Comparison of ENCODE assay signal across 13 mouse cellular contexts in genomic region chr13:75088597-75088996, GRCm38 (mm10). TPM values are rescaled to one million over a fixed set of nuclear protein-coding genes. Genes with fewer than 3 reads are reported as not detected.
A peak's percentile ranks its signal among the peaks of the same experiment; 100 is the strongest.
DNase-seq lines count a peak whose midpoint lies in the region; ATAC-seq and TF ChIP-seq lines count a peak whose summit lies in the region.
"Had no signal": no experiment of that assay in that cellular context is flagged by ENCODE, and none has a peak within 500 bp of the region (broad histone marks: within the 10 kb centered on the region; RNA-seq: fewer than 3 reads in every experiment).

No protein-coding gene starts in this region.

- 25% methylated on average over 6 of the region's 6 CpGs for WGBS in hindbrain, embryonic 11.5 days
- whole genome bisulfite sequencing in hindbrain, embryonic 16.5 days = 32% methylated on average over 6 of the region's 6 CpGs

- H3K9ac ChIP-seq in hindbrain, embryonic 11.5 days (ENCODE audit: low read depth, low read length) = no peak overlapping the region
- H3K9ac ChIP-seq in hindbrain, embryonic 16.5 days (ENCODE audit: low read depth, low read length) = no peak overlapping the region
- H3K9ac ChIP-seq in MEL (ENCODE audit: control insufficient read depth, low read depth, low read length, poor library complexity, severe bottlenecking) = no peak overlapping the region

- peak; percentile 65 for DNase-seq in hindbrain, embryonic 11.5 days (ENCODE audit: low spot score)
- peak; percentile 11 for DNase-seq in MEL (ENCODE audit: low read depth, low spot score)
- peak; percentile 50 for DNase-seq in embryo, embryonic 9.5 days (ENCODE audit: extremely low spot score)
- no peak for DNase-seq in urinary bladder, adult 2 months (ENCODE audit: low spot score)
- DNase-seq in c-Kit-positive CD71-positive TER-119-positive erythroid progenitor cells, embryonic 14.5 days (ENCODE audit: low spot score) = no peak
- DNase-seq in spleen, adult 18-20 months = no peak
- DNase-seq: cerebellum, adult 9-10 months; right cerebral cortex, postnatal 4 days had no signal

- TF ChIP-seq POLR2A in MEL (IDR thresholded peaks at IDR 0.05; ENCODE audit: control insufficient read depth in 1 of 2, insufficient read depth in 1 of 2, low read depth in 1 of 2, low read length in 2 of 2, poor library complexity in 1 of 2) = no peak

- H3K4me3 ChIP-seq in hindbrain, embryonic 11.5 days (ENCODE audit: low read depth, low read length) = no peak overlapping the region
- H3K4me3 ChIP-seq in hindbrain, embryonic 16.5 days (ENCODE audit: low read length) = no peak overlapping the region
- H3K4me3 ChIP-seq in MEL (ENCODE audit: control insufficient read depth in 1 of 2, insufficient read depth in 1 of 2, low read depth in 2 of 2, low read length in 2 of 2) = no peak overlapping the region
- H3K4me3 ChIP-seq: megakaryocyte, embryonic 14.5 days had no signal

- no peaks in the 10 kb centered on the region for H3K79me2 ChIP-seq in MEL (ENCODE audit: control insufficient read depth, insufficient read depth, low read length, poor library complexity)

- H3K4me1 ChIP-seq in hindbrain, embryonic 11.5 days (replicated peaks; ENCODE audit: control insufficient read depth, insufficient read depth, low read length) = no peaks in the 10 kb centered on the region
- peaks cover 3% of the 10 kb centered on the region for H3K4me1 ChIP-seq in hindbrain, embryonic 16.5 days (ENCODE audit: control insufficient read depth, insufficient read depth, low read depth, low read length)
- no peaks in the 10 kb centered on the region for H3K4me1 ChIP-seq in MEL (ENCODE audit: control insufficient read depth in 1 of 2, insufficient read depth in 2 of 2, low read length in 2 of 2)
- H3K4me1 ChIP-seq: megakaryocyte, embryonic 14.5 days had no signal

- H3K27me3 ChIP-seq in hindbrain, embryonic 11.5 days (ENCODE audit: control insufficient read depth, insufficient read depth, low read length) = no peaks in the 10 kb centered on the region
- H3K27me3 ChIP-seq in hindbrain, embryonic 16.5 days (replicated peaks; ENCODE audit: control insufficient read depth, insufficient read depth, low read length) = no peaks in the 10 kb centered on the region
- no peaks in the 10 kb centered on the region for H3K27me3 ChIP-seq in MEL (ENCODE audit: control insufficient read depth in 1 of 2, insufficient read depth in 2 of 2, low read length in 2 of 2)
- H3K27me3 ChIP-seq: Patski had no signal

- no peak for ATAC-seq in hindbrain, embryonic 11.5 days (ENCODE audit: low FRiP score)
- ATAC-seq in hindbrain, embryonic 16.5 days = no peak
- peak; percentile 61 for ATAC-seq in megakaryocyte progenitor cell, adult 5-6 weeks (replicated peaks; ENCODE audit: poor library complexity)
- ATAC-seq: Patski had no signal

- no peak for TF ChIP-seq EP300 in MEL (IDR thresholded peaks at IDR 0.05; ENCODE audit: low read depth in 1 of 2, low read length in 2 of 2)

- H3K36me3 ChIP-seq in hindbrain, embryonic 11.5 days (ENCODE audit: control insufficient read depth, insufficient read depth, low read length) = no peaks in the 10 kb centered on the region
- H3K36me3 ChIP-seq in hindbrain, embryonic 16.5 days (ENCODE audit: control insufficient read depth, insufficient read depth, low read length) = no peaks in the 10 kb centered on the region
- H3K36me3 ChIP-seq in MEL (ENCODE audit: control insufficient read depth in 1 of 2, insufficient read depth in 2 of 2, low read length in 2 of 2) = no peaks in the 10 kb centered on the region

- no peak overlapping the region for H3K4me2 ChIP-seq in hindbrain, embryonic 11.5 days (replicated peaks; ENCODE audit: low read depth, low read length)
- no peak overlapping the region for H3K4me2 ChIP-seq in hindbrain, embryonic 16.5 days (ENCODE audit: low read length)

- TF ChIP-seq CTCF in MEL (IDR thresholded peaks at IDR 0.05 in 2 of 3, conservative IDR thresholded peaks at IDR 0.05 in 1 of 3; ENCODE audit: control insufficient read depth in 1 of 3, insufficient read depth in 1 of 3, low read depth in 2 of 3, low read length in 3 of 3, poor library complexity in 1 of 3, severe bottlenecking in 1 of 3) = no peak

- no peak overlapping the region for H3K27ac ChIP-seq in hindbrain, embryonic 11.5 days (ENCODE audit: low read depth, low read length)
- H3K27ac ChIP-seq in hindbrain, embryonic 16.5 days (ENCODE audit: low read depth, low read length) = no peak overlapping the region
- H3K27ac ChIP-seq in MEL (ENCODE audit: control insufficient read depth, low read depth, low read length) = no peak overlapping the region

- no peak for TF ChIP-seq RAD21 in MEL (IDR thresholded peaks at IDR 0.05; ENCODE audit: low read depth, low read length)

- H3K9me3 ChIP-seq in hindbrain, embryonic 11.5 days (ENCODE audit: control insufficient read depth, low read length) = no peaks in the 10 kb centered on the region
- no peaks in the 10 kb centered on the region for H3K9me3 ChIP-seq in hindbrain, embryonic 16.5 days (ENCODE audit: control insufficient read depth, low read length)
- H3K9me3 ChIP-seq in MEL (replicated peaks; ENCODE audit: insufficient read depth, low read length) = no peaks in the 10 kb centered on the region

TF ChIP-seq in MEL, 35 proteins besides CTCF, POLR2A, EP300 and RAD21:
- TF ChIP-seq ZMIZ1 (IDR thresholded peaks at IDR 0.05; ENCODE audit: low read depth, low read length) (no peak), USF1 (IDR thresholded peaks at IDR 0.05; ENCODE audit: low read depth, low read length) (no peak), POLR2AphosphoS5 (IDR thresholded peaks at IDR 0.05; ENCODE audit: borderline replicate concordance, low read depth, low read length) (no peak), ELF1 (IDR thresholded peaks at IDR 0.05; ENCODE audit: low read depth, low read length) (no peak), USF2 (IDR thresholded peaks at IDR 0.05; ENCODE audit: borderline replicate concordance in 1 of 2, insufficient read depth in 1 of 2, low read depth in 1 of 2, low read length in 2 of 2) (no peak), TBP (IDR thresholded peaks at IDR 0.05; ENCODE audit: low read depth, low read length) (no peak), GABPA (IDR thresholded peaks at IDR 0.05; ENCODE audit: low read depth, low read length) (no peak), POLR2AphosphoS2 (IDR thresholded peaks at IDR 0.05; ENCODE audit: low read length) (no peak), TCF12 (IDR thresholded peaks at IDR 0.05; ENCODE audit: low read depth, low read length) (no peak), MAZ (IDR thresholded peaks at IDR 0.05; ENCODE audit: low read depth, low read length) (no peak), HCFC1 (IDR thresholded peaks at IDR 0.05; ENCODE audit: low read depth, low read length) (no peak), SIN3A (IDR thresholded peaks at IDR 0.05; ENCODE audit: low read length) (no peak), KAT2A (conservative IDR thresholded peaks at IDR 0.05; ENCODE audit: low read depth, low read length) (no peak), MAX (IDR thresholded peaks at IDR 0.05; ENCODE audit: low read length) (no peak), BHLHE40 (IDR thresholded peaks at IDR 0.05; ENCODE audit: borderline replicate concordance, low read depth, low read length) (no peak), MYC (IDR thresholded peaks at IDR 0.05; ENCODE audit: low read depth, low read length) (no peak), ETS1 (IDR thresholded peaks at IDR 0.05; ENCODE audit: low read depth, low read length) (no peak)

RNA-seq across cellular contexts. Expression of gene Pcsk1, which starts 1.0 kb away (rescaled TPM):
- 1.4 and 1.6 TPM in 2 replicates for polyA plus RNA-seq in hindbrain, embryonic 11.5 days (2014; fragmentation: Nextera tagmentation; extraction: Ambion mirVana)
- polyA plus RNA-seq in hindbrain, embryonic 16.5 days (2015; fragmentation: Nextera tagmentation; extraction: Ambion mirVana) = 4.1 and 4.9 TPM in 2 replicates
- not detected in 2 replicates for total RNA-seq in MEL (2012; rRNA removed)
- not detected for polyA plus RNA-seq in MEL (2012; ENCODE audit: insufficient read depth in 1 of 2, insufficient read length in 2 of 2, low read depth in 1 of 2, low replicate concordance in 2 of 2, missing spikeins in 1 of 2)
- total RNA-seq in megakaryocyte progenitor cell, adult 5-6 weeks (2015) = not detected in 2 replicates
- not detected in 2 replicates for total RNA-seq in megakaryocyte progenitor cell, adult 5-6 weeks (2017)
- polyA plus RNA-seq in urinary bladder, adult 2 months (2012; rRNA removed) = 0.06 and 0.08 TPM in 2 replicates
- total RNA-seq: granulocyte monocyte progenitor cell, adult 5-6 weeks had no signal
- polyA plus RNA-seq: Patski had no signal

Comparison
In these comparisons a context has a peak if more than half of its experiments do, and no peak if none do; other contexts are left out.
1. DNase-seq: peak in hindbrain, embryonic 11.5 days (single experiment), MEL (single experiment) and embryo, embryonic 9.5 days (single experiment); none in urinary bladder, adult 2 months (single experiment), c-Kit-positive CD71-positive TER-119-positive erythroid progenitor cells, embryonic 14.5 days (single experiment) and spleen, adult 18-20 months (0 of 2).